Mouse (Mus musculus) spleen, postnatal 14 days (tissue): ENCODE measurements around the gene Espn.
A peak's percentile ranks its signal among the peaks of the same experiment; 100 is the strongest.

Experiments
- DNase-seq, 2 experiments: peaks; one replicate each; pipeline ENCODE4 v3.0.0; 2021 to 2022; ENCODE audit warnings: low spot score in 2 of 2

Gene Espn

GRCm38 (mm10) chr4:152151966-152152544, at the start of gene Espn:
Espn (minus strand) TSS chr4:152152371.
- DNase-seq, result peak in 1 of 2 experiments; percentile 38

GRCm38 (mm10) chr4:152201492-152201891, 49.3 kb upstream of the Espn start:
- no peak for DNase-seq

GRCm38 (mm10) chr4:152199617-152200016, 47.4 kb upstream of the Espn start:
- DNase-seq, result no peak

- DNase-seq, result no peak
Measured at GRCm38 (mm10) chr4:152197545-152197944, 45.4 kb upstream of the Espn start.

- DNase-seq, result no peak
Measured at GRCm38 (mm10) chr4:152196276-152196675, 44.1 kb upstream of the Espn start.

- no peak for DNase-seq
Measured at GRCm38 (mm10) chr4:152194476-152195175, 42.5 kb upstream of the Espn start.

- no peak for DNase-seq
Measured at GRCm38 (mm10) chr4:152192569-152192968, 40.4 kb upstream of the Espn start.

- DNase-seq, result no peak
Measured at GRCm38 (mm10) chr4:152190701-152191100, 38.5 kb upstream of the Espn start.

GRCm38 (mm10) chr4:152190096-152190653, 38.0 kb upstream of the Espn start:
- no peak for DNase-seq

- DNase-seq, result no peak
Measured at GRCm38 (mm10) chr4:152189691-152190090, 37.5 kb upstream of the Espn start.

GRCm38 (mm10) chr4:152189071-152189470, 36.9 kb upstream of the Espn start:
- DNase-seq, result no peak

- DNase-seq, result no peak
Measured at GRCm38 (mm10) chr4:152188651-152189050, 36.5 kb upstream of the Espn start.

GRCm38 (mm10) chr4:152187142-152187541, 35.0 kb upstream of the Espn start:
- no peak for DNase-seq

- no peak for DNase-seq
Measured at GRCm38 (mm10) chr4:152186205-152187082, 34.3 kb upstream of the Espn start.

- DNase-seq, result no peak
Measured at GRCm38 (mm10) chr4:152185510-152186204, 33.5 kb upstream of the Espn start.

GRCm38 (mm10) chr4:152185137-152185509, 33.0 kb upstream of the Espn start:
- no peak for DNase-seq

- no peak for DNase-seq
Measured at GRCm38 (mm10) chr4:152184353-152185035, 32.3 kb upstream of the Espn start.

- DNase-seq, result no peak
Measured at GRCm38 (mm10) chr4:152182205-152182604, 30.0 kb upstream of the Espn start.

- DNase-seq, result no peak
Measured at GRCm38 (mm10) chr4:152179946-152180660, 27.9 kb upstream of the Espn start.

- no peak for DNase-seq
Measured at GRCm38 (mm10) chr4:152178916-152179705, 26.9 kb upstream of the Espn start.
